Mouse (Mus musculus): ENCODE results near the gene Adamtsl1.

DNA sequence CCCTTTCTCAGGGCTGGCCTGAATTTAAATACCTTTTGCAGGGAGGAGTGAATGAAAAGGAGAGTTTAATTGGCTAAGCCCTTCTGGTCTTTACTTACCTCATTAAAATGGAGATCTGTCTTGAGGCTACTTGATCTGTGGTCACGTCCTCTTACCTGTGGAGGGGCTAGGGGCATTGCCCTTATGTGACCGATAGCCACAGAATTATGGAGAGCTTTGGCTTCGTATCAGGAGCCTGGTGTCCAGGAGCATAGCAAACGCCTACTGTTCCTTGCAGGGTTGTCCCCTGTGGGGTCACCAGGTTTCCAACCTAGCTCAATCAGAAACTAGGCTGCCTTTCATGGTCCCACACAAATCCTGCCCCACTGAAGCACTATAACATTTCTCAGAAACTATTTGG lies 594.4 kb downstream of the Adamtsl1 start:
- TF ChIP-seq CTCF (IDR thresholded peaks at IDR 0.05; ENCODE audit: low read depth) (no peak), EP300 (IDR thresholded peaks at IDR 0.05; ENCODE audit: low read depth) (no peak)
